Mouse (Mus musculus): ENCODE measurements around the gene Cd200r3.

The Cd200r3 gene

DNA sequence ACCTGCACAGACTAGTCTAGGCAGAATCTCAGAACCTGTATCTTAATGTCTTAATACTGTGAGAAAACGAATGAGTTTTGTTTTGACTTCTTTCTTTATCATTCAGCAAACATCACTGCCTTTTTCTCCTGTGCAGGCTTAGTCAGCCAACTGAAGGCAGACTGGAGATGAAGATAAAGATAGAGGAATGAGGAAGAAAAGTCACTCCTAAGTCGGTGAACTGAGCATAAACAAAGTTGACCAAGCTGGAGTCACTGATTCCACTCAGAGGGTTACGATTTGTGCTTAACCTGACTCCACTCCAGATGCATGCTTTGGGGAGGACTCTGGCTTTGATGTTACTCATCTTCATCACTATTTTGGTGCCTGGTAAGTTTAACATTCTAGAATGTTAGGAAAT lies at the start of gene Cd200r3:
Cd200r3 (plus strand) TSS at position 211 of the 400 bp plus-strand sequence.
- no peak for DNase-seq

DNA sequence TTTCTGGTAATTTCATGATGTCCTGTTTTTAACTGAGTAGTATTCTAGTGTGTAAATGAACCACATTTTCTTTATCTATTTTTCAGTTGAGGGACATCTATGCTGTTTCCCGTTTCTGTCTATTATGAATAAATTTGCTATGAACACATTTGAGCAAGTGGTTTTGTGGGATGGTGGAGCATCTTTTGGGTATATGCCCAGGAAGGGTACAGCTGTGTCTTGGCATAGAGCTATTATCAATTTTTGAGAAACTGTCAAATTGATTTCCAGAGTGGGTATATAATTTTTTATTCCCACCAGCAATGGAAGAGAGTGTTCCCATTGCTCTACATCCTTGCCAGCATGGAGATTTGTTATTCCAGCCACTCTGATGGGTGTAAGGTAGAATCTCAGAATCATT lies 11.5 kb upstream of the Cd200r3 start:
- DNase-seq, result no peak

DNA sequence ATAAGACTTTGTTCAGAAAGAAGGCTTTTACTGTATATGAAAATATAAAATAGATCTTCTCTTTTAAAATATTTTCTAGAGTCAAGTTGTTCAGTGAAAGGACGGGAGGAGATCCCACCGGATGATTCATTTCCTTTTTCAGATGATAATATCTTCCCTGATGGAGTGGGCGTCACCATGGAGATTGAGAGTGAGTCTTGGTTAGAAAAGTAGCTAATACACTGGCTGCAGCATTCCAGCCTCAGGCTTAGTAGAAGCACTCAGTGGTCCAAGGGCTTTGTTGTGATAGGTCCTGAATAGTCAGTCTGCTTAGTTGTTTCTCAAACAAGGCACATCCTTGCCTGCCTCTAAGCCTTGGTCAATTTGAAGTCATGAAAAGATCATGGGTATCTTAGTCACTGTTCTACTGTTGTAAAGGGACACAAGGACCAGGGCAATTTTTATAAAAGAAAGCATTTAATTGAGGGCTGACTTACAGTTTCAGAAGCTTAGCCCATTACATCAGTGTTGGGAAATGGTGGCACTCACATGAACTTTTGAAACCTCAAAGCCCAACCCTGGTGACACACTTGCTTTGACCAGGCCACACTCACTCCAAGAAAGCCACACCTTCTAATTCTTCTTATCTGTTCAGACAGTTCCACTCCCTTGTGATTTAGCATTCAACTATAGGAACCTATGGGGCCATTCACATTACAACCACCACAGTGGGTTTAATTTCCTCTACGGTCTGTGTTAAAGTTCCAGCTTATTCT lies 8.1 kb downstream of the Cd200r3 start:
- DNase-seq, result no peak

DNA sequence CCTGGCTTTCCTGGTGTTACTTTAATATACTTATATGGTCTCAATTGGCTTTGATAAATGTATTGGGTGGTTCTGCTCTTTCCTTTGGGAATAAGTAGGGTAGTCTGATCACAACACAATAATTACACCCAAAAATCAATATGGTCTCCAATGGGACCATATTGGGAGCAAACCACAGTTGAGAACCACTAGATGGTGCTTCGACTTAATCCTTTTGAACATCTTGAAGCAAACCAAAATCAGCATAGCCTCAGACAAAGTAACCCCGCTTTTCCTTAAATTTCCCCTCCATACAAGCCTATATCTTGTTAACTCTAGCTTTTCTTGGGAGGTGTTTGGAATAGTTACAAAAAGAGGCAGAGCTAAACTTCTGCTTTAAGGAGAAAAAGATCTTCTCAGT lies 18.8 kb downstream of the Cd200r3 start:
- DNase-seq, result no peak

DNA sequence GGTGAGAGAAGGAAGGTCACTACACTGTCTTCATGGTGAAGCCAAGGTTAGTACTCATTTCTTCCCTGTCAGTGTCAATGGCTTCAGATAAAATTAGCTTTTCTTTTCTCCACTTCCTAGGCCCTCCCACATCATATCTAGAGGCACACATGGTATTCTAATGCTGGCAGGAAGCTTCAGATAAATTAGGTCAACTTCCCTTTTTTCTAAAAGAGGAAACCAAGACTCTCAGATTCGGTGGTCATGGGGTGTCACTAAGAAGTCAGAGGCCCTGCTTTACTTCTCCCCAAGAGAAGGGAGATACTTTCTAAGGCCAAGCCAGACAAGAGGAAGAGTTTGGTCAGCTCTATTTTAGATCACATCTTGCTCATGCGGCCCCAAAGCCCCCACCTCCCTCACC lies 19.3 kb downstream of the Cd200r3 start:
- no peak for DNase-seq

DNA sequence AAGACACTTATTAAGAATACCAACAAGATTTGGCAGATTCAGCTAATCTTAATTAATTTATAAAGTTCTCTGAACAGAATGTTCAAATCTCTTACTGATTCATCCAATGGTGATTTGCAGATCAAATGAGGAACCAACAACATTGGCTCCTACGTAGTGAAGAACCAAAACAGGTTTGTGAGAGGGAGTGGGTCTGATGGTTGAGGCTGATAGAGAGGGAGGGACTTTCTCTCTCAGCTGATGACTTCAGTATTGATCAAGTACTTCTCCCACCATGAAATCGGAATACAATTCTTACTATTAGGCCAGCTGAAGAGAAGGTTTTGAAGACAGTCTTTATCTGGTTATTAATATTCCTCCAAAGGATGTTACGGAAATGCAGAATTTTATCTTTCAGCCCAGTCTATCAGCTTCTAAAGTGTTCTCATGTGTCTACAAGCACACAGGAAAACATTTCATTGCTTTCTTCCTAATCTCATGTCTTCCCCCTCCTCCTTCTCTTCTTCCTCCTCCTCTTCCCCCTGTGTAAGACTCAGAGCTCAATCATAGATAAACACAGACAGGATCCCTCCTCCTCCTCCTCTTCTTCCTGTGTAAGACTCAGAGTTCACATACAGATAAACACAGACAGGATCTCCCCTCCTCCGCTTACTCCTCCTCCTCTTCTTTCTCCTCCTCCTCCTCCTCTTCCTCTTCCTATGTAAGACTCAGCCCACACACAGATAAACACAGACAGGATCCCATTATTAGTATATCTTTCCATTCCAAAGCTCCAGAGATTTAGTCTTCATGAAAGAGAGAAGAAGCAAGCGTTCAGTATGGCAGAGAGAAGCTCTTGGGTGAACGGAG lies 21.3 kb downstream of the Cd200r3 start:
- DNase-seq, result no peak

DNA sequence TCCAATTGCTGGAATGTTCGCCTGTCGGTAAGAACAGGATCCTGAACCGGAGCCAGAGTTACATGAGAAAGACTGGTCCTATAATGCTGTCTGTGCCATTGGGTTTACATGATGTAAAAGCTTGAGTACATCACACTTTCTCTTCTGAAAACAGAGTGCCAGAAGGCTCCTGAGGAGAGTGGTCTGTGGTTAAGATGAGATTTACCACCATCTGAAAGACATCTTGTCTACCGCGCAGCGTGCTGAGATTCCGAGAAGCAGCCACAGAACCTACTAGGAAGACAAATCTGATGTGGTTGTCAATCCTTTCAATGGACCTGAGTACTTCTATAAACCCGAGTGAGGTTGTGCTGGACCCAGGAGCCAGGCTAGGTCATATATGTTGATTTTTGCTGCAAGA lies 21.9 kb downstream of the Cd200r3 start:
- no peak for DNase-seq

DNA sequence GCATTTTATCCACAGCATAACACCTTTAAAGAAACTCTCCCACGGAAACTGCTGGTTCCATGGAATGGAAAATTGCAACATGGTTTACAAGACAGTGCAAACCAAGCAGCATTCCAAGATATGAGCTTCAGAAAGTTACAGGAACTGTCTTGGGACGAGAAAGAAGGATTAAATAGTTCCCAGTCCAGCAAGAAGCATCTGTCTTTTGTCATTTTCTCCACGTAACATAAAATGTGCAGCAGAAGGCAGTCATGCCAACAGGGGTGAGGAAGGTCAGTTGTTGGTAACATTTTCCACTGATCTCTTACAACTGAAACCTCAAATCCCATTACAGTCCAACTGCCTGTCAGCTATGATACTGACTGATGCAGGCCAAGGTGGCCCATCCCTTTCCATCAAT lies 22.4 kb downstream of the Cd200r3 start:
- peak; percentile 36 to 45 for DNase-seq

DNA sequence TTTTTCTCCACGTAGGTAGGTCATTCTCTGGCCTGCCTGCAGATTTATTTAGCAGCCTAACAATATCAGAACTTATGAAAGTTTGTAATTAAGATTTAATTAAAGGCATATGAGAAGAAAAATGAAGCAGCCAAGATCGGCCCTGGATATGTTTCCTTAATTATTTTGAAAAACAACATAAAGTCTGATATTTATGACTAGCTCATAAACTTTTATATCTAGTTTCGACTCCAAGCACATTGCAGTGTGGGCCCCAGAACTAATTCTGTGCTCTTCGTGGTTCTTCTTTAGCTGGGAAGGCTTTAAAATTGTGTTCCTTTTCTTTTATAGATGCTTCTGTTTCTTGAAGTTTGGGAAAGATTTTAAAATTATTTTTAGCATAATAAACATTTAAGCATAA lies 23.4 kb downstream of the Cd200r3 start:
- DNase-seq, result no peak

DNA sequence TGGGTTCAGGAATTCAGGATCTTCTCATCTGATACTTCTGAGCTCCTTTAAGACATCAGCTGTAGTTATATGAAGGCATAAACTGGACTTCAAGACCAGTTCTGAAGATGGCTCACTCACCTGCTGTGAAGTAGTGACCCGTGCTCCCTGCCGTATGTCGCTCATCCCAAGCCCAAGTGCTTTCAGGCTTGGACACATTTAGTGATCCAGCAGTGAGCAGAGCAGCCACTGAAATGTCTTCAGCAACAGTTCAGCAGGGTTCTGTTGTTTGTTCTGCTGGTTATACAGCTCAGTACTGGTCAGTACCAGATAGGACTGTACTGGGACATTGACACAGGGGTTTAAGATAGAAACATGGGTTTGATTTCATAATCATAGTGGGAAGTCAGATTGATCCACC lies 24.6 kb downstream of the Cd200r3 start:
- no peak for DNase-seq

DNA sequence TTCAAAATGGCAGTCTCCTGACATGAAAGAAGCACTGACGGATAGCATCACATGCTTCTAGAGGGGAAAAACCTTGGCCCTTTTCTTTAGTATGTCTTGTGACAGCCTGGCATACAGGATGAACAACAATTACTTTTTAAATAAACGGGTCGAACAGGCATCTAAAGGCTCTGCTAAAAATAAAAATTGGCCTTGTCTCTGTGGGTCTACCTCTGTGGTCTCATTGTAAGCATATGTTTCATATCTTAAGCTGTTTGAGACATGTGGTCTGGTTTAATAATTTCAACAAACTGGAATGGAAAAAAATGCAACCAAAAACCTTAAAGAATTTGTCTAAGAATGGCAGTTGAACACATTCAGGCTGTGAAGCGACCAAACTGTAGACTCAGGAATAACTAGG lies 27.4 kb downstream of the Cd200r3 start:
- no peak for DNase-seq

DNA sequence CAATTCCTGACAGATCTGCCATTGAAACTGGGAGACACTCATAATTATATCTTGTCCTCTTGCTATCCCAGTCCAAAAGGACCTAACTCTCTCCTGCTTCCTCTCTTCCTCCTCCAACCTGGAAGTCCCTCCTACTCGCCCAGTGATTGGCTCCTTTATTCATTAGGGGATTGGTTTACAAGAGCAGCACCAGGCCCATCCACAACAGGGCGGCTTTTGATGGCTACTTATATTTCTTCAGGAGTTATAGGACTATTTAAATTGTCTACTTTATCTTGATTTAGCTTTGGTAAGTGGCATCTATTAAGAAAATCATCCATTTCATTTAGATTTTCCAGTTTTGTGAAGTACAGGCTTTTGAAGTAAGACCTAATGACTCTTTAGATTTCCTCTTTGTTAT lies 30.6 kb downstream of the Cd200r3 start:
- DNase-seq, result no peak

DNA sequence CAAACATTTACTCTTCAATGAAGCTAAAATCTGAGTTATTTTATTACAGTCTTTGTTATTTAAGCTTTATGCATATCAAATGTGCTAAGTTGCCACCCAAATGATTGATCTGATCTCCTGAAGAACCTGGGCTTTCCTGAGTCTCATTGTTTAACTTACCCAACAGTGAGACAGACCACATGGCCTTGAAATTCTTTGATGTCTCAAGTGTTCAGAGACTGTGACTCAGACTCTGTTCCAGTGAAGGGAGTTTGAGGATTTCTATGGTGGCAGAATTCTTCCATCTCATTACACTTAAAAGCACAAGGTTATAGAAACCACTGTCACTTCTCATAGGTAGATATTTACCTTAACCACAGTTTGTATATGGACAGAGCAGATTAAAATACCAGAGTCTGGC lies 32.6 kb downstream of the Cd200r3 start:
- DNase-seq, result no peak

DNA sequence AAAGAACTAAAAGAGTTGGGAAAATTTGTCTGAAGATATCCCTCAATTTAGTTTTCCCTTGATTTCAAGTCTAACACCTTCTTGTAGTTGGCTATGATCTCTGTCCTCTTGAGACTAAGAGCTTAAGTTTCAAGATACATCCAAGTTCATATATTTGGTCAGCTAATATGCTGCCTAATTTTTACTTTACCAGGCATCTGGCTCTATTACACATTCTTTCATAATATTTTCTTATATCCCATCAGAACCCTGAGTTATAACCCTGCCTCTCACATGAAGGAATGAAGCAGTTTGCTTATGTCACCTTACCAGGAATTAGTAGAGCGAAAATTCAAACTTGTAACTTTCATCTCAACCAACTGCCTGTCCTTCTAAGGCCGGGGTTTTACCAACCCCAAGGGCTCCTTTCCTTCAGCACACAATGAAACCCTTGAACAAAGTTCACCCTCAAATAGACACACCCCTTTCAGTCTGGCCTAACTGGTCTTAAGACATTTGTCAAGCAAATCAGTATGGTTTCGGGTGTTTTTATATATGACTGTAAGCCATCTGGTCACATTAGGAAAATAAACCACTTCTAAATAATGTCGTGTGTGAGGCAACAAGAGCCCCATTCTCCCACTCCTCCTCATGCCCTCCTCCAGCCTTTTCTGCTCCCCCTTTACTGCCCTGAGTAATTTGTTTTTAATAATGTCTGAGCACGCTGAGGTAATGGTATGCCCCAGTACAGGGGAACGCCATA lies 33.6 kb downstream of the Cd200r3 start:
- no peak for DNase-seq

DNA sequence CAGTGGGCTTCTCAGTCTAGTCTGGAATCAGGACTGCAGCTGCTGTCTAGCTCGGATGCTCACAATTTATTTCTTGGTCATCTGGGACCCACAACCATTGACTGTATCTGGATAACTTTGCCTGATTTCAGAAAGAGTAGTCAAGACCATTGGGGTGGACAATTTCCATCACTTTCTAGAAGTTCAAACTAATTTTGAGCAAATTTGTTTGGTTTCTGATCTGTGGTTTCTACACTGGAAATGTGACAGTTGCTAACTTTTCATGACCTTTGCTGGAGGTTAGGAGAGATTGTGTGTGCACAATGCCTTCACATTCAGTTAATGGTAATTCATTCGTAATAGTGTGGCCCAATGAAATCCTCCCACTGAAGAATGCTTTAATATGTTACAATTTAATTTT lies 34.7 kb downstream of the Cd200r3 start:
- DNase-seq, result no peak

DNA sequence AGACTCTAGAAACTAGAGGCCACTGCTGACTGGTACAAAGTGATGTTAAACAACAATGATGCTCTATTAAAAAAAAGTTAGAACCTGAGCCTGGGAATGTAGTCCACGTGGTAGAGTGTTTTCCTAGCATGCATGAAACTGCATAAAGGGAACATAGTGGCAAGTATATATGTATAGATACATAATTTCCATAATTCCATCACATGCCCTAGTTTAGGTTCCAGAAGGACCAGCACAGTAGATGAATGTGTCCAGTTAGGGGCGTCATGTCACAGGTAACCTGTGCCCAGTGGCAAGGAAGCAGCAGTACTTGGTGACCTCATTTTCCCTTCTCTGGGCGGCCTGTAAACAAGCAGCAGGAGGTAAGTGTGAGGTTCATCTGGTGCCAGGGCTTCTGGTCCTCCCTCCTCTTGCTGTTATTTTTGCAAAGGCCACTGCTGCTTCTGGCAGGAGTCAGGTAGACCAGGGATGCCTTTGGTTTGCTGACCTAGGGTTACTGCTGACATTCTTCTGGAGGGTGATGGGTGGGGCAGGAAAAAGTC lies 35.9 kb downstream of the Cd200r3 start:
- no peak for DNase-seq

DNA sequence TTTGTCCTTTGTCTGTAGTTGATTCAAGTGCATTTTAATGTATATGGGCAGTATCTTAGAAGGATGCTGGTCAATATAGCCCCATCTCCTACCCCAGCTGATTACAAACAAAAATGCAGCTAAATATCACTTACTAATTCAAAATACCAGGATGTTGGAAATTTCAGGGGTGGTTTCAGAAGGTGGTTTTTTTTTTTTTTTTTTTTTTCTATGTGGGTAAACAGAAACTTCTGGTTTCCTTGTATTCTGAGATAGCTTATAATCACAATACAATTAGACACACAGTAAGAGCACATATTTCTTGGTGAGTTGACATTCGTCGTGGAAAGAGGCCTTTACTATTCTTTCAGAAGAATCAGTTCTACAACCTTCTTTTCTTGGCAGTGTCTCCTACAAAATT lies 39.5 kb downstream of the Cd200r3 start:
- no peak for DNase-seq

DNA sequence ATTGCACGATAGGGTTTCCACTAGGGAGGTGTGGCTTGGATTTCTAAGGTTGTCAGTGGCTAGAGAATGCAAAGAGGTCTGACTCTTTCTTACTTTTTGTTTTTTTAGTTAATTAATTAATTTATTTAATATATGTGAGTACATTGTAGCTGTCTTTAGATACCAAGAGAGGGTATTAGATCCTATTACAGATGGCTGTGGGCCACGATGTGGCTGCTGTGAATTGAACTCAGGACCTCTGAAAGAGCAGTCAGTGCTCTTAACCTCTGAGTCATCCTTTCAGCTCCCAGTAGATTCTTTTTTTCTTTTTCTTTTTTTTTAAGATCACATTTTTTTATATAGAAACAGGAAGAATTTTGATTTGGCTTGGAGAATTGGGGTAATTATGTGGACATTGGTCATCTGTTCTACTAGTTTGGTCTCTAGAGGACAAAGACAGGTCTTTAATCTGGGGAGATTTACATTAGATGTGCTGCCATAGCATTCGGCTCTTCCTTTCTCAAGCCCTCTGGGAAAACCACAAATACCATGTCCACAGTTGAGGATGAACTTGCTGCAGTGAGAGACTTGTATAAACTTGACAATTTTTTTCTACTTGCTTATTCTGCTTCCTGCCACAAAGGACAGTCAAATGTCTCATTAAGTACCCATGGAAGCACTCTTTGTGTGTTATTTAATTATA lies 40.0 kb downstream of the Cd200r3 start:
- peak; percentile 15 to 20 for DNase-seq

DNA sequence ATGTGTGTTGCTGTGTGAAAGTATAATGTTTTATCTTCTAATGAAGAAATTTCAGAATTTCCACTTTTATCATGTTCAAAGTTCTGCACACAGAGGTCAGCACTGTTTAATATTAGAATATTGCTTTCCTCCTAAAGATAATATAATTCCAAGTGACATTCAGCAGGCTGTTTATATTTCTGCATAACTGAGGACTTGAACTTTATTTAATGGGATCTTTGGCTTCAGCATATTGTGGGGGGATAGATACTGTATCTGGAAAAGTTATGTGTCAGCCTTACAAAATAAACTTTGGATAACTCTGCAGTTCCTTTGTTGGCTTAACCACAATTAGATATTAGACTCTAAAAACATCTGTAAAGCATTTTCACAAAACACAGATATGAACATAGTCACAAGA lies 40.6 kb downstream of the Cd200r3 start:
- DNase-seq, result no peak

DNA sequence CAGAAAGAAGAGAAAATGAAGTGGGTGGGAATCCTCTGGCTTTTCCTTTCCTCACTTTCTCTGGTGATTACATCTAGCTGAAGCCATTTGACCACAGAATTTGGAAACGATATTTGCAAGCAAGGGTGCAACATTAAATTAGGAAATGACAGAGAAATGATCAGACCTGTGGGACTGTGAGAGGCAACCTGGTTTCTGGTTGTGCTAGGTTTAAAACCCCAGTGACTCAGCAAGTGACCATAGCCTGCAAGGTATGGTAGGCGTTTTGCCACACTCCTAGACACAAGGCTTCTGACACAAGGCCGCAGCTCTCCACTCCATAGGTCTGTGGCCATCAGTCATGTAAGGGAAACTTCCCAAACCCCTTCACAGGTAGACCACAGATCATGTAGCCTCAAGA lies 41.4 kb downstream of the Cd200r3 start:
- no peak for DNase-seq

DNA sequence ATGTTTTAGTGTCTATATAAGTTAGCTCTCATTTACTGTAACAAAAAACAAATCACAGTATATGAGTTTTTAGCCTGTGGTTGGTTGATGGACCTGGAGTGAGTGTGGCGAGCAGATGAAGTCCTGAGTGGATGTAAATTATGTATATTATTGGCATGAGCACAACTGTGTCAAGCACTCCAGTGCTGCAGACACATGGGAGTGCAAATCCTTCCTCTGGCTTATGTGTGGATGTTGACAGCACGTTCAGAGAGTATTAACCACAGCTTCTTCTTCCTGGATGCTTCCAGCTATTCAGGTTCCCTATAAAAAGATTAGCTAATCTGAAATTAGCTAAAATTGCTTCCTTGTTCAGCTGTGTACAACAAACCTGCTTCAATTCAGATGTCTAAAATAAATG lies 42.6 kb downstream of the Cd200r3 start:
- no peak for DNase-seq

DNA sequence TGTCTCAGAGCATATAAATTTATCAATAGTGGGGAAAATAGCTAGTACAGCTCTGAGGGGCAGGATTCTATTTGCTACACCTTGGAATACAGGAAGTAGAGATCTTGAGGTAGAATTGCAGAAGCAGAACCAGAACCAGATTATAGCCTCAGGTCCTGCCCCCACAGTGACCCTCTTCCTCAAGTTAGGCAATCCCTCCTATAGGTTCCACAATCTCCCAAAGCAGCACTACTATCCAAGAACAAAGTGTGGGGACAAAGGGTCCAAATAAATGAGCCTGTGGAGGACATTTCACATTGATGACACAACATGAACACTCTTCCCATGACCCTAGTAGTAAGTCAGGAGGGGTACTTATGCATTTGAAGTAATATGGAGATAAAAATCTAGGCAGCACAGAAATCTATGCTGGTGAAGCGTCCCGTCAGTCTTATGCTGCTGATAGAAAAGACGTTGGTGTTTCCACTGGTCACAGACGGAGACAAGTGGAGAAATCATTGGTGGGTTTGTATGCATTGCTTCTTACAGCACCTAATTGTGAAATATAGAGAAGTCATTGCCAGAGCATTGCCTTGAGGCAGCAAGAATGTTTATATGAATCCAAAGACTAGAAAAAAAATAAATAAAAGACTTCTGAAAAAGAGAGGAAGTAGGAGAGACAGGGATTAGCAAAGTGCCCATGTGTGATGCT lies 45.3 kb downstream of the Cd200r3 start:
- DNase-seq, result no peak

All from kidney, postnatal 4 days (tissue).